Mouse (Mus musculus): ENCODE data around the gene Prss36.
"Not testable (repeated sequence)": the region's sequence is repeated elsewhere in the genome, so short reads cannot be mapped to it uniquely, and the experiment has no call there.

Gene Prss36

GRCm38 (mm10) chr7:127946470-127947023, at the start of gene Prss36:
Gene Prss36 (minus strand): TSS chr7:127946725.
- DNase-seq (ENCODE audit: low read depth, low spot score): no peak

- DNase-seq (ENCODE audit: low read depth, low spot score): no peak
These were observed 46.9 kb upstream of the Prss36 start, which contains the start of gene Pycard for GRCm38 (mm10) chr7:127993341-127993977. Gene Pycard (minus strand): TSS chr7:127993867.

- no peak for DNase-seq (ENCODE audit: low read depth, low spot score)
These were observed 46.2 kb upstream of the Prss36 start for GRCm38 (mm10) chr7:127992488-127993340.

GRCm38 (mm10) chr7:127991643-127992487, 45.3 kb upstream of the Prss36 start:
- no peak for DNase-seq (ENCODE audit: low read depth, low spot score)

GRCm38 (mm10) chr7:127988904-127989303, 42.4 kb upstream of the Prss36 start:
- DNase-seq (ENCODE audit: low read depth, low spot score): no peak

GRCm38 (mm10) chr7:127980606-127981005, 34.1 kb upstream of the Prss36 start:
- no peak for DNase-seq (ENCODE audit: low read depth, low spot score)

- DNase-seq (ENCODE audit: low read depth, low spot score): no peak
These were observed 32.3 kb upstream of the Prss36 start for GRCm38 (mm10) chr7:127978856-127979255.

GRCm38 (mm10) chr7:127974413-127974930, 27.9 kb upstream of the Prss36 start:
- DNase-seq (ENCODE audit: low read depth, low spot score): no peak

- peak; percentile 64 for DNase-seq (ENCODE audit: low read depth, low spot score)
These were observed 21.6 kb upstream of the Prss36 start for GRCm38 (mm10) chr7:127967922-127968828.

- DNase-seq (ENCODE audit: low read depth, low spot score): peak; percentile 85
These were observed 20.7 kb upstream of the Prss36 start, which contains the start of gene Fus for GRCm38 (mm10) chr7:127967004-127967921. Gene Fus (plus strand): TSS chr7:127967457.

- DNase-seq (ENCODE audit: low read depth, low spot score): no peak
These were observed 19.9 kb upstream of the Prss36 start for GRCm38 (mm10) chr7:127966371-127966918.

- no peak for DNase-seq (ENCODE audit: low read depth, low spot score)
These were observed 12.8 kb upstream of the Prss36 start for GRCm38 (mm10) chr7:127959364-127959763.

GRCm38 (mm10) chr7:127952864-127953581, 6.5 kb upstream of the Prss36 start:
- DNase-seq (ENCODE audit: low read depth, low spot score): no peak

- DNase-seq (ENCODE audit: low read depth, low spot score): no peak
These were observed 1.9 kb downstream of the Prss36 start for GRCm38 (mm10) chr7:127944614-127945013.

GRCm38 (mm10) chr7:127942097-127942496, 4.4 kb downstream of the Prss36 start:
- DNase-seq (ENCODE audit: low read depth, low spot score): not testable (repeated sequence)

- DNase-seq (ENCODE audit: low read depth, low spot score): no peak
These were observed 10.2 kb downstream of the Prss36 start for GRCm38 (mm10) chr7:127936216-127936884.

- DNase-seq (ENCODE audit: low read depth, low spot score): no peak
These were observed 10.8 kb downstream of the Prss36 start for GRCm38 (mm10) chr7:127935748-127936159.

All from telencephalon, adult 2 months (tissue).